Mouse (Mus musculus) myocyte (in vitro differentiated cells): ENCODE measurements around the gene Aldh3a2. TPM values are rescaled to one million over a fixed set of nuclear protein-coding genes. Genes with fewer than 3 reads are reported as not detected.

Experiments used
- H3K27me3 ChIP-seq: one replicate; pipeline ENCODE4 v1.6.1; 2011; ENCODE audit not compliant: control insufficient read depth, insufficient read depth, insufficient read length
- H3K36me3 ChIP-seq: one replicate; pipeline ENCODE4 v1.6.1; 2011; ENCODE audit not compliant: control insufficient read depth, insufficient read depth
- H3K4me2 ChIP-seq: one replicate; pipeline ENCODE4 v1.6.1; 2011; ENCODE audit warnings: low read depth, control low read depth
- H3K4me3 ChIP-seq: one replicate; pipeline ENCODE4 v1.5.1; 2011; ENCODE audit warnings: mild to moderate bottlenecking, control low read depth, moderate library complexity
- H3K79me2 ChIP-seq: one replicate; pipeline ENCODE4 v1.6.1; 2011; ENCODE audit not compliant: control insufficient read depth, insufficient read depth
- H3ac ChIP-seq: one replicate; pipeline ENCODE4 v1.6.1; 2011; ENCODE audit not compliant: control insufficient read depth, insufficient read length
- CEBPB ChIP-seq: IDR thresholded peaks from 2 replicates; pipeline ENCODE4 v1.6.1; 2011; ENCODE audit warnings: mild to moderate bottlenecking, moderate library complexity; ENCODE audit not compliant: poor library complexity, insufficient read depth, severe bottlenecking
- E2F4 ChIP-seq: IDR thresholded peaks from one replicate; pipeline ENCODE4 v1.6.1; 2011; ENCODE audit warnings: mild to moderate bottlenecking, control low read depth, moderate library complexity; ENCODE audit not compliant: insufficient read depth
- MAX ChIP-seq: IDR thresholded peaks from one replicate; pipeline ENCODE4 v1.6.1; 2011; ENCODE audit warnings: low read depth, mild to moderate bottlenecking, control low read depth
- MYOD1 ChIP-seq, 3 experiments: IDR thresholded peaks; one replicate each; pipeline ENCODE4 v1.6.1; 2011; ENCODE audit warnings: control low read depth in 2 of 3, low read depth in 2 of 3, mild to moderate bottlenecking in 2 of 3, moderate library complexity in 1 of 3; ENCODE audit not compliant: insufficient read length in 2 of 3, control insufficient read depth in 1 of 3
- MYOG ChIP-seq, 3 experiments: IDR thresholded peaks; one replicate each; pipeline ENCODE4 v1.6.1; 2011; ENCODE audit warnings: control low read depth in 2 of 3, low read depth in 2 of 3, mild to moderate bottlenecking in 2 of 3; ENCODE audit not compliant: insufficient read length in 2 of 3, control insufficient read depth in 1 of 3, insufficient read depth in 1 of 3
- POLR2A ChIP-seq: IDR thresholded peaks from one replicate; pipeline ENCODE4 v1.6.1; 2011; ENCODE audit warnings: low read depth, mild to moderate bottlenecking, control low read depth, moderate library complexity; ENCODE audit not compliant: insufficient read length
- POLR2AphosphoS2 ChIP-seq: IDR thresholded peaks from one replicate; pipeline ENCODE4 v1.6.1; 2011; ENCODE audit warnings: low read depth, control low read depth; ENCODE audit not compliant: insufficient read length
- REST ChIP-seq: IDR thresholded peaks from one replicate; pipeline ENCODE4 v1.6.1; 2011; ENCODE audit warnings: mild to moderate bottlenecking, control low read depth, moderate library complexity; ENCODE audit not compliant: insufficient read depth, insufficient read length
- SRF ChIP-seq: IDR thresholded peaks from one replicate; pipeline ENCODE4 v1.6.1; 2011; ENCODE audit warnings: low read depth; ENCODE audit not compliant: control insufficient read depth, insufficient read length
- TCF12 ChIP-seq: IDR thresholded peaks from one replicate; pipeline ENCODE4 v1.6.1; 2011; ENCODE audit warnings: mild to moderate bottlenecking, control low read depth; ENCODE audit not compliant: poor library complexity, insufficient read depth, severe bottlenecking
- TCF3 ChIP-seq: IDR thresholded peaks from one replicate; pipeline ENCODE4 v1.6.1; 2011; ENCODE audit warnings: low read depth, control low read depth; ENCODE audit not compliant: insufficient read length
- USF1 ChIP-seq: IDR thresholded peaks from one replicate; pipeline ENCODE4 v1.6.1; 2011; ENCODE audit warnings: low read depth, mild to moderate bottlenecking, control low read depth, moderate library complexity
- polyA plus RNA-seq: library from polyadenylated mRNA; unstranded; fragments of >200 nt; fragmentation: generic; extraction: Trizol; gene quantifications from one replicate; pipeline ENCODE4 v1.2.1, GENCODE M21; 2012; ENCODE audit warnings: missing spikeins

Aldh3a2 gene
- polyA plus RNA-seq, 1 experiment: 28.6 TPM

DNA sequence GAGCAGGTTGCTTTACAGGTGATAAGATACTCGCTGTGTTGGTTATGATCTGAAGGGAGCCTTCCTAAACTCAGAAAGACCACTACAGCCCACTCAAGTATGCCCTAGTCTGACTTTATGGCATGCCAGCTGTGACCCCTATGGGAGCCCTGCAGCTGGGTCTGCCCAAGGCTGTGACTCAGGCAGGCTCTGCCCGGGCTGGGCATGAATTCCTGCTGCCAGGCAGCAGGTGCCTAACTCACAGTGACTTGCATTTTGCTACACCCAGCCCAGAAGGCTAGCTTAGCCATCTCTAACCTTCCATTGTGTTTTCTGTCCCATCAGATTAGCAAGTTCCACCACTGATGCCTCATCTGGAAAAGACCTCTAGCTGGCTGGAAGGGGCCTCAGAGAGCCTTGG, 64.5 kb downstream of the Aldh3a2 start:
- Histone ChIP-seq H3K4me3 (no peak overlapping the region), H3K79me2 (no peaks in the 10 kb centered on the region), H3ac (no peak overlapping the region), H3K27me3 (no peaks in the 10 kb centered on the region), H3K36me3 (no peaks in the 10 kb centered on the region), H3K4me2 (no peak overlapping the region)
- TF ChIP-seq USF1 (no peak), MYOG (IDR thresholded peaks at IDR 0.05; ENCODE audit: control insufficient read depth in 1 of 3, insufficient read depth in 1 of 3, insufficient read length in 2 of 3, low read depth in 2 of 3) (peak in 2 of 3 experiments; percentile 20 to 64), MYOD1 (IDR thresholded peaks at IDR 0.05; ENCODE audit: control insufficient read depth in 1 of 3, insufficient read length in 2 of 3, low read depth in 2 of 3) (peak in 2 of 3 experiments; percentile 12 to 72)

GRCm38 (mm10) chr11:61202186-61202585, 65.1 kb downstream of the Aldh3a2 start:
- H3K27me3 ChIP-seq: no peaks in the 10 kb centered on the region
- no peak overlapping the region for H3ac ChIP-seq
- H3K79me2 ChIP-seq: no peaks in the 10 kb centered on the region
- no peak overlapping the region for H3K4me2 ChIP-seq
- H3K4me3 ChIP-seq: no peak overlapping the region
- no peaks in the 10 kb centered on the region for H3K36me3 ChIP-seq
- TF ChIP-seq REST: no peak
- no peak for TF ChIP-seq MYOD1 (IDR thresholded peaks at IDR 0.05; ENCODE audit: control insufficient read depth in 1 of 3, insufficient read length in 2 of 3, low read depth in 2 of 3)
- TF ChIP-seq POLR2AphosphoS2: no peak
- TF ChIP-seq USF1: no peak
- no peak for TF ChIP-seq TCF12
- TF ChIP-seq CEBPB: no peak
- no peak for TF ChIP-seq MYOG (IDR thresholded peaks at IDR 0.05; ENCODE audit: control insufficient read depth in 1 of 3, insufficient read depth in 1 of 3, insufficient read length in 2 of 3, low read depth in 2 of 3)
- no peak for TF ChIP-seq MAX
- no peak for TF ChIP-seq E2F4
- no peak for TF ChIP-seq POLR2A
- no peak for TF ChIP-seq TCF3
- no peak for TF ChIP-seq SRF

DNA sequence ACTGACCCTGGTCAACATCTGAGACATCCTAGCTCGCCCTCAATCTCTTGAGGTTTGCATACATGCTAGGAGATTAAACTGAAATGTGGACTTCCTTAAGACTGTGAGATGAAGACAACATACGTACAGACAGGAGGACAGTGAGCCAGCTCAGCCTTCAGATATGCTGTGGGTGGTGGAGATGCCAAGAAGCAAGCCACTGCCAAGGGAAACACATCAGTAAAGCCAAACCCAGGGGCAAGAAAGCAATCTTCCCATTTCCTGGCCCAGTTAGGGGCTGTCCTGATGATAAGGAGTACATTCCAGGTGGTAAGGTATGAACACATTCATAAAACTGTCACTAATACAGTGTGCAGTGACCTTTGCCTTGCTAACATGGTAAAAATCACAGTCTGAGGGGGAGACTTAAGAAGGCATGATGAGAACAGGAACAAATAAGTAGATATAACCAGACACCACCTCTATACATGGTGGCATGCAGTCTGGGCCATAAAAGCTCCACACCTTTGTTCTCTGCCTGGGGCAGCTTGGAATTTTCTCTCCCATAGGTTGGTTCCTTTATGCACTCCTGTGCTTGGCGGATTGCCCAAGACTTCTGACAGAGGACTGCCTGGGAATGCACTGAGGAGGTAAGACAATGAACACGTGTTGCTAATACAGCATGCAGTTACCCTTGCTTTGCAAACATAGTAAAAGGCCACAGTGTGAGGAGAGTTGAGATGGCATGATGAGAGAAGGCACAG, 67.5 kb downstream of the Aldh3a2 start:
- Histone ChIP-seq H3K36me3 (no peaks in the 10 kb centered on the region), H3K27me3 (no peaks in the 10 kb centered on the region), H3K4me2 (no peak overlapping the region), H3K79me2 (no peaks in the 10 kb centered on the region), H3K4me3 (no peak overlapping the region), H3ac (no peak overlapping the region)
- TF ChIP-seq CEBPB: no peak
- TF ChIP-seq POLR2AphosphoS2: no peak
- TF ChIP-seq MYOG (IDR thresholded peaks at IDR 0.05; ENCODE audit: control insufficient read depth in 1 of 3, insufficient read depth in 1 of 3, insufficient read length in 2 of 3, low read depth in 2 of 3): no peak
- no peak for TF ChIP-seq REST
- TF ChIP-seq POLR2A: no peak
- no peak for TF ChIP-seq MYOD1 (IDR thresholded peaks at IDR 0.05; ENCODE audit: control insufficient read depth in 1 of 3, insufficient read length in 2 of 3, low read depth in 2 of 3)
- TF ChIP-seq SRF: no peak
- no peak for TF ChIP-seq MAX
- TF ChIP-seq TCF12: no peak
- TF ChIP-seq USF1: no peak
- no peak for TF ChIP-seq TCF3
- TF ChIP-seq E2F4: no peak

DNA sequence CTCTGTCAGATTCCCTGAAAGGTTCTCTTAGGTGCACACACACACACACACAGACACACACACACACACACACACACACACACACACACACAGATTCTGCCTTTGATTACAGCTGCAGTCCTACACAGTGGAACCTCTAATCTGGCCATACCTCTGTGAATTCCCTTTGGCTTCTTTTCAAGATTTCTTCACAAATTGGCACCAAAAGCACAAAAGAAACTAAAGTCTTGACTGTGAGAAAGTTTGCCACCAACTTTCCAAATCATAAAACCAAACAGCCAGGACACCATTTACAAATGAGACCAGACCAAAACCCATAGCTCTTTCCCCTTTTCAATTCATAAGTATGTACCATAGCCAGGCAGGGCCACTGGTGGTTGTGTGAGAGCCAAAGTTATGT, 69.3 kb downstream of the Aldh3a2 start:
- Histone ChIP-seq H3ac (no peak overlapping the region), H3K36me3 (no peaks in the 10 kb centered on the region), H3K4me3 (no peak overlapping the region), H3K4me2 (no peak overlapping the region), H3K27me3 (no peaks in the 10 kb centered on the region), H3K79me2 (no peaks in the 10 kb centered on the region)
- TF ChIP-seq MYOG (IDR thresholded peaks at IDR 0.05; ENCODE audit: control insufficient read depth in 1 of 3, insufficient read depth in 1 of 3, insufficient read length in 2 of 3, low read depth in 2 of 3) (no peak), SRF (no peak), CEBPB (no peak), POLR2AphosphoS2 (no peak), MAX (no peak), REST (no peak), POLR2A (no peak), USF1 (no peak), TCF3 (no peak), MYOD1 (IDR thresholded peaks at IDR 0.05; ENCODE audit: control insufficient read depth in 1 of 3, insufficient read length in 2 of 3, low read depth in 2 of 3) (no peak), E2F4 (no peak)
